Mouse (Mus musculus) myocyte (in vitro differentiated cells): Measurements from ENCODE around the gene Lrrc36.

Experiments
- CEBPB ChIP-seq: IDR thresholded peaks from 2 replicates; pipeline ENCODE4 v1.6.1; 2011; ENCODE audit warnings: mild to moderate bottlenecking, moderate library complexity; ENCODE audit not compliant: poor library complexity, insufficient read depth, severe bottlenecking
- E2F4 ChIP-seq: IDR thresholded peaks from one replicate; pipeline ENCODE4 v1.6.1; 2011; ENCODE audit warnings: mild to moderate bottlenecking, control low read depth, moderate library complexity; ENCODE audit not compliant: insufficient read depth
- MAX ChIP-seq: IDR thresholded peaks from one replicate; pipeline ENCODE4 v1.6.1; 2011; ENCODE audit warnings: low read depth, mild to moderate bottlenecking, control low read depth
- MYOG ChIP-seq, 3 experiments: IDR thresholded peaks; one replicate each; pipeline ENCODE4 v1.6.1; 2011; ENCODE audit warnings: control low read depth in 2 of 3, low read depth in 2 of 3, mild to moderate bottlenecking in 2 of 3; ENCODE audit not compliant: insufficient read length in 2 of 3, control insufficient read depth in 1 of 3, insufficient read depth in 1 of 3
- POLR2A ChIP-seq: IDR thresholded peaks from one replicate; pipeline ENCODE4 v1.6.1; 2011; ENCODE audit warnings: low read depth, mild to moderate bottlenecking, control low read depth, moderate library complexity; ENCODE audit not compliant: insufficient read length
- REST ChIP-seq: IDR thresholded peaks from one replicate; pipeline ENCODE4 v1.6.1; 2011; ENCODE audit warnings: mild to moderate bottlenecking, control low read depth, moderate library complexity; ENCODE audit not compliant: insufficient read depth, insufficient read length
- SRF ChIP-seq: IDR thresholded peaks from one replicate; pipeline ENCODE4 v1.6.1; 2011; ENCODE audit warnings: low read depth; ENCODE audit not compliant: control insufficient read depth, insufficient read length
- USF1 ChIP-seq: IDR thresholded peaks from one replicate; pipeline ENCODE4 v1.6.1; 2011; ENCODE audit warnings: low read depth, mild to moderate bottlenecking, control low read depth, moderate library complexity

- TF ChIP-seq MAX (no peak), E2F4 (no peak), SRF (no peak), POLR2A (no peak), USF1 (no peak), CEBPB (no peak), MYOG (IDR thresholded peaks at IDR 0.05; ENCODE audit: control insufficient read depth in 1 of 3, insufficient read depth in 1 of 3, insufficient read length in 2 of 3, low read depth in 2 of 3) (peak in 1 of 3 experiments; percentile 26), REST (no peak)
Observed at GRCm38 (mm10) chr8:105372473-105372872, 40.9 kb upstream of the Lrrc36 start.
